Mouse (Mus musculus) liver (tissue): ENCODE data around the gene Iqgap1.
A peak's percentile ranks its signal among the peaks of the same experiment; 100 is the strongest.

Experiments used
- DNase-seq: peaks from one replicate; pipeline ENCODE4 v3.0.0-alpha.2; 2020; ENCODE audit warnings: mixed read lengths

The Iqgap1 gene

GRCm38 (mm10) chr7:80704066-80704465 is 121.7 kb downstream of the Iqgap1 start:
- peak; percentile 57 for DNase-seq

DNA sequence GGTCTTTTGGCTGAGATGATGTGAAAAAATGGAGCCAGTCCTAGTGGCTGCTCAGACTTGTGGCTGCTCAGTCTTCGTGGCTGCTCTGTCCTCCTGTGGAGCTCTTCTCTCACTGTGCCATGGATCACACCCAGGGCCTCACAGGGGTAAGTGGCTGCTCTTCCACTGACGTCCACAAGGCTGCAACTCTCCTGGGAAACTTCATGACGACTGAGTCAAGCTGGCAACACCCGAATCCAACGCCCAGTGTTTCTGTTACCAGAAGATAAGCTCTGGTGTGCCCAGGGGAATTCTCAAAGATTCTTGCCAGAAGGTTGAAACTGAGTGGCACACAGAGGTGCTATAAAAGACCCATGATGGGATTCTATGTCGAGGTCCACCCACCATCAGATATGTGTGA is 123.3 kb downstream of the Iqgap1 start:
- peak; percentile 73 for DNase-seq

DNA sequence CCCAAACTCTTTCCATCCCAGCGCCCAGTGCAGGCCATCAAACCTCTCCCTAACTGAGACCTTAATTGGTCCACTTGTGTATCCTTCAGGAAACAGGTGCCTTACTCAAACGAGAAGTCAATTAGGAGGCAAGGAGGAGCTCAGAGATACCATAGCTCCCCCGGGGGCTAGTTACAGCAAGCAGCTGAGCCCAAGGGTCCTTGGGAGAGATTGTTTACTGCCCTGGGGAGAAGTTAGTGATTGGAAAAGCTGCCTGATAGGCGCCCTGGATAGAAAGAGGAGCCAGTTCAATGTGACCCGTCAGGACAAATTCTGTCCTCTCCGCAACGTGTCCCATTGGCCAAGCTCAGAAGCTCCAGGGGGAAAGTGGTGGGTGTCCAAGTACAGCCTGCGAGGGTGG is 126.1 kb downstream of the Iqgap1 start:
- no peak for DNase-seq

DNA sequence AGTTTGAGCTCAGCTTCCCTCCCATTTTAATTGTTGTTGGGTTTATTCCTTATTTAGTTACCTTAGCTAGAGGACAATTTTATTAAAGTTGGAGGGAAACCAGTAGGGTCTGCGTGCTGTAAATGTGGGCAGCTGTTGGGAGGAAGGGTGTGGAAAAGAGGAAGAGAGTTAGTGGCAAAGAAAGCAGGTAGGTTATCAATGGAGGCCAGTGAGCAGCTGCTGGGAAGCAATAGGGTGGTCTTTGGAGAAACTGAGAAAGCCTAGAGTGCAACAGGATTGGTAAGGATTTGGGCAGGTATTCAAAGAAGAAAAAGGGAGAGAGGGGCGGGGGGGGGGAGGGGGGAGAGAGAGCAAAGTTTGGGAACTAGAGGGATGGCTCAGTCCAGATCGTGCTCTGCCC is 126.8 kb downstream of the Iqgap1 start:
- DNase-seq: no peak

- no peak for DNase-seq
Measured at GRCm38 (mm10) chr7:80697859-80698258, 127.9 kb downstream of the Iqgap1 start.

GRCm38 (mm10) chr7:80696903-80697302 is 128.9 kb downstream of the Iqgap1 start:
- DNase-seq: peak; percentile 55

GRCm38 (mm10) chr7:80696334-80696733 is 129.4 kb downstream of the Iqgap1 start:
- no peak for DNase-seq

DNA sequence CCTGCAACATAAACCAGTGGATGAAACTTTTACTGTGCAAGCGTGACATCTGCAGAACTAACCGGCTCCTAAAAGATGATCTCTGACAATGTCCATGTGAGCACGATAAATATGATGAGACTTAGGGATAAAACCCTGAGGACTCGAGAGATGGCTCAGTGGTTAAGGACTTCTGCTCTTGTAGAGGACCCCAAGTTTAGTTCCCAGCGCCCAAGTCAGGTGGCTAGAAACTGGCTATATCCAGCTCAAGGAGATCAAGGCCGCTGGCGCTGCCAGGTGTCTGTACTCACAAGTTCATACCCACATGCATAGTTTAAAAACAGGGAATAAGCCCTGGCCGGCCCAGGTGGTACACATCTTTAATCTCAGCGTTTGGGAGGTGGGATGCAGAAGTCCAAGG is 133.3 kb downstream of the Iqgap1 start:
- DNase-seq: no peak

GRCm38 (mm10) chr7:80691131-80691530 is 134.6 kb downstream of the Iqgap1 start:
- no peak for DNase-seq

GRCm38 (mm10) chr7:80689221-80689591 is 136.6 kb downstream of the Iqgap1 start:
- DNase-seq: no peak

DNA sequence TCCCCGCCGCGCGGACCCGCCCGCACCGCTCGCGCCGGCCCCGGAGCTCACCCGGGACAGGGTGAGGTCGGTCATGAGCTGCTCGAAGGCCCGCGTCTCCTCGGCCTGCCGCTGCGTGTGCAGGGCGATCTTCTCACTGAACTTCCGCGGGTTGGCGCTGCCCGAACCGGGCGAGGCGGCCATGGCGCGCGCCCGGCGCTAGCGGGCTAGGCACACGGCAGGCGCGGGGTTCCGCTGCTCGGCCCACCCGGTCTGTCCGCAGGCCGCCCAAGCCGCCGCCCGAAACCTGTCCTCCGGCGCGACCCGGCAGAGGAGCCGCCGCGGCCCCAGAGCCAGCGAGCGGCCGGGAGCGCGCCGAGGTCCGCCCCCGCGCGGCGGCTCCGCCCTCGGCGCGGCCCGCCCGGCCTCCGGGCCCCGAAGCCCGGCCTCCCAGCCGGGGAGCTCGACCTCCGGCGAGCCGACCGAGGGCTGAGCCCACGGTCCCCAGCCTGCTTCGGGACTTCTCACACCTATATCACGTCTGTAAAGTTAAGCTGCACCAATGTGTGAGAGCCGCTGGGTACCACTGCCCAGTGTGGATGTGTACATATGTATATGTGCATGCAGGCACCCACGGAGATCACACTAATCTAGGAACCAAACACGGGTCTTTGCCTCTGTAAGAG is 137.1 kb downstream of the Iqgap1 start, which contains the start of gene Crtc3:
TSS of gene Crtc3 (minus strand) at position 322 of the 665 bp plus-strand sequence.
- DNase-seq: peak; percentile 82

DNA sequence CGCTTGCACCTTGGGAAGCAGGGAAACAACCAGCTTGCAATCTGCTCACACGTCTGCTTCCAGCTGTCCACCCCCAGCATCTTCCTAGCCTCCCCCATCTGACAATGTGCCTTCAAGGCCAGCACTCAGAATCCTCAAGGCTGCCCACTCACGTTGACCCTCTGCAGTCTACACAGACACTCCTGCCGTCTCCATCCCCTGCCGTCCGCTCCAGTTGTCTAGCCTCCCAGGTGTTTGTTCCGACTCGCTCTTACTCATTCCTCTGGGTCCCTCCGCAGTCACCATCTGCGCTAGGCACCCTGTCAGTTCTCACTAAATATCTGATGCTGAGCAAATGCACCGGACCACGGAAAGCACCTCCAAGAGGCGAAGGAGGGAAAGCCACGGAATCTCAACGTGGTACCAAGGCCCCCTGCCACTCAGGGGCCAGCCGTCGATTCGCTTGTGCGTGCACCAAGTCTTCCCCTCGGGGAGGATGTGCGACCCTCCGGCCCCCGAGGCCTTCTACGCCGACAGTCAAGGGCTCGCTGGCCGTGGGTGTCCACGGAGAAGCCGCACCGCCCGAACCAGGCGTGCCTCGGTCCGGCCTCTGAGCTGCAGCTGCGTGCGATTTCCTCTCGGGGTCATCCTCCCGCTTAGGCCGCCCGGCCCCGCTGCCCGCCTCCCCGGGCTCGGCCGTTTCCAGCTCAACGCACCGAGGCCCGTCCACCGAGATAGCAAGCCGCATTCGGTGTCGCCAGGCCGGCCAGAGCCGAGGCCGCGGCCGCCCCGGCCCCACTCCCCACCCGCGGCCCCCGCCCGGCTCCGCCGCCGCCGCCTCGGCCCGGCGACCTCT is 137.8 kb downstream of the Iqgap1 start:
- peak; percentile 45 for DNase-seq

GRCm38 (mm10) chr7:80685639-80686038 is 140.1 kb downstream of the Iqgap1 start:
- DNase-seq: peak; percentile 23

DNA sequence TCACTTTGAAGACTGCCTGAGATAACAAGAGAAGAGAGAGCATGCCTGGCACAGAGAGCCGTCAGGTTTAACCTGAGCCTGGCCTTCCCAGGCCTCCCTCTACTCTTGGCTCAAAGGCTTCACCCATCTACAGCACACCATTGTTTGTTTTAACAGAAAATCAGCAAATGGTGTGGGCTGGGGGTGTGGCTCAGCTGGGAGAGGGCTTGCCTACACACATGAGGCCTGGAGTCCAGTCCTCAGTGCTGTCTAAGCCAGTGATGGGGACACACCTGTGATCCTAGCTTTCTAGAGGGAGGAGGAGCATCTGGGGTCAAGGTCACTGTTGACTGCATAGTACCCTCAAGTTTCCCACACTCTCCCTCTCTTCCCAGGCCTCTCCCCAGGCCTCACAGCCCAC is 143.1 kb downstream of the Iqgap1 start:
- no peak for DNase-seq

GRCm38 (mm10) chr7:80680218-80680847 is 145.4 kb downstream of the Iqgap1 start:
- peak; percentile 44 for DNase-seq

- DNase-seq: no peak
Measured at GRCm38 (mm10) chr7:80672323-80672722, 153.5 kb downstream of the Iqgap1 start.

GRCm38 (mm10) chr7:80670889-80671288 is 154.9 kb downstream of the Iqgap1 start:
- no peak for DNase-seq

DNA sequence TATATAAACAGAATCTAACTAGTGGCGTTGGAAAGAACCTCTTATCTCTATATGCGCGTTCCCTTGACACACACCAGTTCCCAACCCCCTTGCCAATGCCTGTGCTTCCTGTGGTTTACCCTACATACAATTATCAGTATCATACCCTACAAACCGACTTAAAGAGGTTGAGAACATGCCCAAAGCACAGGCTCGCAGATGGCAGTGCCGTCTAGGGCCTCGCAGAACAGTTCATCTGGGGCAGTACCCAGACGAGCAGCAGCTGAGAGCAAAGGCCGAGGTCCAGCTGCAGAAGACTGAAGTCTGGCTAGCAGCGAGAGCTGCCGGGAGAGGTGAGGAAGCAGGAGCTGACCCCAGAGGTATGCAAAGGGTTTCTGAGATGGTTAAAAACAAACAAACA is 158.6 kb downstream of the Iqgap1 start:
- DNase-seq: peak; percentile 47

GRCm38 (mm10) chr7:80666198-80666915 is 159.4 kb downstream of the Iqgap1 start:
- peak; percentile 16 for DNase-seq
